Mouse (Mus musculus): Measurements from ENCODE around the gene Cse1l.

DNA sequence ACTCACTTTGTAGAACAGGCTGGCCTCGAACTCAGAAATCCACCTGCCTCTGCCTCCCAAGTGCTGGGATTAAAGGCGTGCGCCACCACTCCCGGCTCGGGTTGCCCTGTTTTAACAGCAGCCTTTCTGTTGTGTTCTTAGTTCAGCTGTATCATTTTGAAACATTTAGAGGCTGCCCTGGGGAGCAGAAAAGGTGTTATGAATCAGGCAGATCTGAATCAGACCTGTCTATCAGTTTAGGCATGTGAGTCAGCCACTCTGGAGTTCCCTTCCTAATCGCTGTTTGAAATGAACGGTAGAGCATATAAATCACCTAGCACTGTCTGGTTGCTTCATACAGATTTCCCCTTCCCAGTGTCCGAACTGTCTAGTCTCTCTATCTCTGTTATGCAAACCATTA lies 4.7 kb downstream of the Cse1l start:
- TF ChIP-seq CTCF (IDR thresholded peaks at IDR 0.05; ENCODE audit: control insufficient read depth, insufficient read depth, low read length), result no peak
- TF ChIP-seq POLR2A (IDR thresholded peaks at IDR 0.05; ENCODE audit: borderline replicate concordance, control insufficient read depth, low read depth, low read length), result no peak
